Mouse (Mus musculus) layer of hippocampus, adult 18-20 months (tissue): ENCODE data around the gene Cd86. TPM values are rescaled to one million over a fixed set of nuclear protein-coding genes. Genes with fewer than 3 reads are reported as not detected.

Source experiments
- DNase-seq, 2 experiments: peaks; one replicate each; pipeline ENCODE4 v3.0.0; 2022; ENCODE audit warnings: low spot score in 2 of 2
- total RNA-seq, 2 experiments: library from RNA; stranded (reverse); gene quantifications; 2 replicates each; pipeline ENCODE4 v1.2.3; 2021

Cd86 gene
- total RNA-seq, 2 experiments from 2014 or later = 0.99 to 1.4 TPM

GRCm38 (mm10) chr16:36613701-36614100 lies 52.2 kb downstream of the Cd86 start:
- no peak for DNase-seq

GRCm38 (mm10) chr16:36602632-36603031 lies 63.2 kb downstream of the Cd86 start:
- no peak for DNase-seq

GRCm38 (mm10) chr16:36598265-36598664 lies 67.6 kb downstream of the Cd86 start:
- DNase-seq = no peak

GRCm38 (mm10) chr16:36596671-36597410 lies 69.0 kb downstream of the Cd86 start:
- no peak for DNase-seq

- DNase-seq = no peak
These were observed 76.0 kb downstream of the Cd86 start for GRCm38 (mm10) chr16:36589898-36590297.

GRCm38 (mm10) chr16:36587971-36588370 lies 77.9 kb downstream of the Cd86 start:
- DNase-seq = no peak

- no peak for DNase-seq
These were observed 83.8 kb downstream of the Cd86 start for GRCm38 (mm10) chr16:36582073-36582472.

- DNase-seq = no peak
These were observed 93.9 kb downstream of the Cd86 start for GRCm38 (mm10) chr16:36571942-36572341.

- no peak for DNase-seq
These were observed 104.2 kb downstream of the Cd86 start, which contains the start of gene Casr for GRCm38 (mm10) chr16:36561386-36562338. TSS of gene Casr (minus strand) at chr16:36562141.

GRCm38 (mm10) chr16:36559573-36559972 lies 106.3 kb downstream of the Cd86 start:
- no peak for DNase-seq

GRCm38 (mm10) chr16:36555672-36556165 lies 110.2 kb downstream of the Cd86 start:
- no peak for DNase-seq

Other genes starting within 250 kb of the Cd86 start
- not detected for gene Stfa3, start 210.7 kb downstream of the Cd86 start, total RNA-seq
- gene Casr, start 103.9 kb downstream of the Cd86 start, total RNA-seq = under 1 TPM; 0.10 to 0.12 TPM
- gene Ildr1, start 27.9 kb upstream of the Cd86 start, total RNA-seq = under 1 TPM; 0.10 to 0.15 TPM
- gene Slc15a2, start 118.9 kb upstream of the Cd86 start, total RNA-seq = 10 to 100 TPM; 40.5 to 41.9 TPM
- 10 to 100 TPM; 40.4 to 42.7 TPM for gene Iqcb1, start 162.3 kb upstream of the Cd86 start, total RNA-seq
- gene Eaf2, start 208.9 kb upstream of the Cd86 start, total RNA-seq = 1 to 10 TPM; 2.0 TPM
- gene Golgb1, start 209.1 kb upstream of the Cd86 start, total RNA-seq = 10 to 100 TPM; 80.2 to 80.4 TPM